Mouse (Mus musculus): ENCODE data around the gene Ski. TPM values are rescaled to one million over a fixed set of nuclear protein-coding genes. Genes with fewer than 3 reads are reported as not detected.
A peak's percentile ranks its signal among the peaks of the same experiment; 100 is the strongest.
"Not testable (repeated sequence)": the region's sequence is repeated elsewhere in the genome, so short reads cannot be mapped to it uniquely, and the experiment has no call there.

Ski gene
- 100 to 1,000 TPM; 117 to 121 TPM for total RNA-seq (2021)

GRCm38 (mm10) chr4:155222552-155222840 is at the start of gene Ski:
TSS of gene Ski (minus strand) at chr4:155222592.
- no peak for DNase-seq
- intact Hi-C loops (cut with DNase I), result no loop called here

DNA sequence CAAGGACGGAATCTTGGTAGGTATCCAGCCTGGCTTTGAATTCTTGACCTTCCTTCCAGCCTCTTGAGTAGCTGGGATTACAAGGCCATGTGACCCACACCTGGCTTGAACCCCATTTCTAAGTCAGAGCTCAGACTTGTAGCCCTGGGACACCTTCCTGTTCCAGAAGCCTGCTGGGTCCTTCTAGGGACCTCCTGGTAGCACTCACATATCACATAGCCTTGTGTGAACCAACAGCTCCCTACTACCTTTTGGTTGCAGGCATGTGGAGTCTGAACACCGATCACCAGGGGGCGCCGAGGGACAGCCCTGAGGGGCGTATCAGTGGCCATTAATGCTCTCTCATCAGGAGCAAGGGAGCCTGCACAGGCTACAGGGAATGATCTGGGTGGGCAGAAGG is 46.0 kb upstream of the Ski start:
- intact Hi-C loops (cut with DNase I), result no loop called here
- peak; percentile 71 for DNase-seq

DNA sequence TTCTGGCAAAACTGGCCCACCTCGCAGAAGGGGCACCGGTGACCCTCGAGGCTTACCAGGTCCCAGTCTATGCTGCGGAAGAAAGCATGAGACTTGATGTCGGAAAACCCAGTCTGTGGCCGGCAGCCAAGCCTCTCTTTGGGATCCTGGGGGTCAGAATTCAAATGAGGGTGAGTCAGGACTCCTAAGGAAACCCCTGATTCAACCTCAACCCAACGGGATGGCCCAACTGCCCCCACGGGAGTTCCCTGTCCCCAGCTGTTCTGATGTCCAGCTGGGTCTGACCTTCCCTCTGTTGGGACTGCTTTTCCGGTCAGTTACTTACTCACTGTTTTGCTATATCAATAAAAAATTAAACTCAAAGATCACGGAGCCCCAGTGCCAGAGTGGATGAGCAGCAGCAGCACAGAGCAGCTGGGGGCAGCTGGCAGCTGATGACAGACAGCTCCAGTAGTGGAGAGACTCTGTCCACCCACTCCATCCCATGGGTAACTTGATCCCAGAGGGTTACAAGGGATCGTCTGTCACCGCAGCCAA is 45.3 kb upstream of the Ski start:
- intact Hi-C loops (cut with DNase I), result no loop called here
- DNase-seq, result peak; percentile 33

DNA sequence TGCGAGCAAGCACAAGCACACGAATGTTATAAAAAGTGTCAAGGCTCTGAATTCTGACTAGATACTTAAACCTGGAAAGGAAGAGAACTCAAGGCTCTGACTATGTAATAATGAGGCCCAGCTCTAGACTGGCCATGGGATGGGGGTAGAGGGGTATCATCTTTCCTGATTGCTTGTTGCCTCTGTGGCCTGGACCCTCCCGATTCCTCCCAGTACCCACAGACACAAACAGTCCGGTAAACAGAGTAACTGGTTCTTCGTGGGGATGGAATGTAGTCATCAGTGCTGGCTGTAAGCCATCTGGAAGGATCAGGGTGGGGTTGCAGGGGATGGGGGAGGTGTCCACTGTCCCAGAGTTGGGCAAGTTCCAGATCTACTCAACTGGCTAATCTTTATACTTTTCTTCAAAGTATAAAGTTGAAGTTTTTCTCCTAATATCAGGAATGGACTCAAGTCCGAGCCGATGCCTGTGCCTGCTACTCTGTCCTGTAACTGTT is 44.7 kb upstream of the Ski start:
- intact Hi-C loops (cut with DNase I), result no loop called here

GRCm38 (mm10) chr4:155264521-155265321 is 42.3 kb upstream of the Ski start:
- intact Hi-C loops (cut with DNase I), result no loop called here
- peak; percentile 70 for DNase-seq

More for the DNA sequence above, 44.7 kb upstream of the Ski start:
- no peak for DNase-seq

- intact Hi-C loops (cut with DNase I), result loop anchor here (5.0 kb wide), 1 partner anchor 55 kb away; no protein-coding TSS in a partner anchor
These were observed 29.9 kb upstream of the Ski start for GRCm38 (mm10) chr4:155252253-155252652.

DNA sequence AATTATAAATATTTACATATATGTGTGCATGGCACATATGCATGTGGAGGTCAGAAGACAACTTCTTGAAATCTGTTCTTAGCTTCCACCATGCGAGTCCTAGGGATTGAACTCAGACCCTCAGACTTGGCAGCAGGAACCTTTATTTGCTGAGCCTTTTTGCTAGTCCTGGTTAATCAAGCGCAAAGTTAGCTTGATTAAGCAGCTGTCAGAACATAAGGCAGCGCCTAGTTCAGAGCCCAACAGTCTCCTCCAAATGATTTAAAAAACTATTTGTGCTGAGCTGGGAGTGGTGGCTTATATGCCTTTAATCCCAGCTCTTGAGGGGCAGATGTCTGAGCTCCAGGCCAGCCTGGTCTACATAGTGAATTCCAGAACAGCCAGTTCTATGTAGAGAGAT is 28.8 kb upstream of the Ski start:
- no peak for DNase-seq
- intact Hi-C loops (cut with DNase I), result loop anchor here (5.0 kb wide), 1 partner anchor 56 kb away; no protein-coding TSS in a partner anchor

More at GRCm38 (mm10) chr4:155252253-155252652, 29.9 kb upstream of the Ski start:
- DNase-seq, result no peak

GRCm38 (mm10) chr4:155250361-155251117 is 28.1 kb upstream of the Ski start:
- no peak for DNase-seq
- intact Hi-C loops (cut with DNase I), result loop anchor here (5.0 kb wide), 1 partner anchor 57 kb away; no protein-coding TSS in a partner anchor

- intact Hi-C loops (cut with DNase I), result loop anchor here (1.0 to 5.0 kb wide), 2 partner anchors 58 to 154 kb away; no protein-coding TSS in a partner anchor
- peak; percentile 91 for DNase-seq
These were observed 27.4 kb upstream of the Ski start, which contains the start of gene Faap20 for GRCm38 (mm10) chr4:155249648-155250351. TSS of gene Faap20 (plus strand) at chr4:155249802.

- peak; percentile 96 for DNase-seq
- intact Hi-C loops (cut with DNase I), result loop anchor here (1.0 kb wide), 1 partner anchor 154 kb away; no protein-coding TSS in a partner anchor
These were observed 26.9 kb upstream of the Ski start for GRCm38 (mm10) chr4:155249257-155249647.

- intact Hi-C loops (cut with DNase I); DNase-seq: not testable (repeated sequence)
These were observed 25.7 kb upstream of the Ski start for GRCm38 (mm10) chr4:155248054-155248453.

DNA sequence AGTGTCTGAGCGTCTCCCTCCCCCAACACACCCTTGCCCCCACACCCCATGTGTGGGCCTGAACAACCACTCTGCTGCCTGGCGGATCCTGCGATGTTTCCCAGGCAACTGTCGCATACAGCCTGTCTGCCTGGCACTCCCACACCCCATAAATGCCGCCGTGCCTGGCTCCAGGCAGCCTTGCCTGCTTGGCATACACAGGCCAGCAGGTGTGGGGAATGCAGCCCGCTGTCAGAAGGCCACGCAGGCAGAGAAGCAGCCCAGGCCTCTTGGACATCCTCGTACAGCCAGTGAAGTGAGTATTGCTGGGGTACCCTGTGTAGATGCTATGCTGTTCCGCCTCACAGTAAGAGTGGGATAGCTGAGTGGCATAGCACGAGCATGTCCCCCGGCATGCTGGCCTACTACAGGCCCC is 24.3 kb upstream of the Ski start:
- DNase-seq, result peak; percentile 82
- intact Hi-C loops (cut with DNase I), result no loop called here

- DNase-seq, result no peak
- intact Hi-C loops (cut with DNase I), result no loop called here
These were observed 23.5 kb upstream of the Ski start for GRCm38 (mm10) chr4:155245770-155246492.

GRCm38 (mm10) chr4:155243233-155243632 is 20.8 kb upstream of the Ski start:
- no peak for DNase-seq
- intact Hi-C loops (cut with DNase I), result no loop called here

DNA sequence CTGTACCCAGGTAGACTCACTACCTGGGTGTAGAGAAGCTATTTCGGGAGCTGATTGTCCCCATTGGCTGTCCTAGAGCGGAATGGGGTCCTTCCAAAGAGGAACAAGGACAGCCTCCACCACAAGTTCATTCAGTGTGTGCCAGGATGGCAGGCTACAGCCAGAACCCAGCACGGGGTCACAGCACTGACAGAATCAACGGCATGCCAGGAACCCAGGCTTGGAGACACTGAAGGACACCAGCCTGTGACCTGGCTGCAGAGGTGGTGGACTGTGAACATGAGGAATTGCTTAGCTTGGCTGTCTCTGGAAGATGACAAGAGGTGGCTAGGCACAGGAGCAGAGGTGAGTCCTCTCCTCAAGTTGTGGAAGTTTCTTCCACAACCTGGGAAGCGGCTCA is 19.9 kb upstream of the Ski start:
- DNase-seq, result no peak
- intact Hi-C loops (cut with DNase I), result no loop called here

- intact Hi-C loops (cut with DNase I), result no loop called here
- DNase-seq, result peak; percentile 59
These were observed 19.4 kb upstream of the Ski start for GRCm38 (mm10) chr4:155241789-155242188.

DNA sequence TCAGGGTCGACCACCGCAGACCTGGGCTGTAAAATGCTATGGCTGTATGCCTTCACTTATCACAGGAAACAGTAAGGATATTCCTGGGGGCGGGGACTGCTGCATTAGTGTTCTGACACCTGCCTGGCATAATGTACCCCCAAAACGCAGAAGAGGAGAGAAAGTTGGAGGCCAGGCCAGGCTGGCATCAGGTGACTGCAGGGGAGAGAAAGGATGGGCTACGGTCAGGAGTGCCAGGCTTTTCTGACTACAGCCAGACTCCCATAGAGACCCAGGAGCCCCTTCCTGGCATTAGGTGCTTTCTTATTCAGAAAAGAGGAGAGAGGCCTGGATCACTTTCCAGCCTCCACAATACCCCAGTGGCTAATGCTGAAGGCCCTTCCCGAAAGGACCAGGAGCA is 17.1 kb upstream of the Ski start:
- DNase-seq, result no peak
- intact Hi-C loops (cut with DNase I), result no loop called here

DNA sequence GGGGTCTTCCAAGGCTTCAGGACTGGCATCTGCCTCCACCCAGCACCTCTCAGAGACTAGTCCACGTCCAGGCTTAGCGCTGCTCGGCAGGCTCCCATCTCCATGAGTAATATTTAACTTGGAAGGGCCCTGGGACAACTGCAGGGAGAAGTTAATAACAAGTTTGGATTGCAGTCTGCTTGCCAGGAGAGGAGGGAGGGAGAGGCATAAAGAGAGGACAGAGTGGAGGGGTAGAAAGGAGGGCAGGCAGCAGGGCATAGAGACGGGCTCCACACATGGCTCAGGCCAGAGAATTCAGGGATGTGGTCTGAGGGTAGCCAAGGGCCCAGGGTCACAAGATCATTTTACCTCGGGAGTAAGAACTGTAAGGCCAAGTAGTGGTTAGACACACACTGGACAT is 15.9 kb upstream of the Ski start:
- intact Hi-C loops (cut with DNase I), result no loop called here
- DNase-seq, result no peak

GRCm38 (mm10) chr4:155236737-155237385 is 14.5 kb upstream of the Ski start:
- DNase-seq, result no peak
- intact Hi-C loops (cut with DNase I), result no loop called here

Measured in left cerebral cortex, postnatal 4 days (tissue).